Mouse (Mus musculus): ENCODE results near the gene Sec24d. TPM values are rescaled to one million over a fixed set of nuclear protein-coding genes. Genes with fewer than 3 reads are reported as not detected.
"Not testable (repeated sequence)": the region's sequence is repeated elsewhere in the genome, so short reads cannot be mapped to it uniquely, and the experiment has no call there.

Gene Sec24d
- total RNA-seq, 4 experiments from 2014 or later = 10.6 to 17.7 (median 13.4) TPM

GRCm38 (mm10) chr3:123336951-123337350 is 69.7 kb downstream of the Sec24d start:
- no peak for DNase-seq (ENCODE audit: low spot score in 2 of 2)

- no peak for DNase-seq (ENCODE audit: low spot score in 2 of 2)
Observed at GRCm38 (mm10) chr3:123337853-123338252, 70.6 kb downstream of the Sec24d start.

GRCm38 (mm10) chr3:123338666-123339195 is 71.5 kb downstream of the Sec24d start:
- no peak for DNase-seq (ENCODE audit: low spot score in 2 of 2)

- DNase-seq (ENCODE audit: low spot score in 2 of 2) = no peak
Observed at GRCm38 (mm10) chr3:123341049-123341448, 73.8 kb downstream of the Sec24d start.

GRCm38 (mm10) chr3:123343690-123344089 is 76.4 kb downstream of the Sec24d start:
- no peak for DNase-seq (ENCODE audit: low spot score in 2 of 2)

GRCm38 (mm10) chr3:123348080-123348802 is 81.0 kb downstream of the Sec24d start:
- no peak for DNase-seq (ENCODE audit: low spot score in 2 of 2)

- no peak for DNase-seq (ENCODE audit: low spot score in 2 of 2)
Observed at GRCm38 (mm10) chr3:123350602-123351001, 83.3 kb downstream of the Sec24d start.

GRCm38 (mm10) chr3:123351519-123351918 is 84.3 kb downstream of the Sec24d start:
- DNase-seq (ENCODE audit: low spot score in 2 of 2) = no peak

GRCm38 (mm10) chr3:123353183-123353582 is 85.9 kb downstream of the Sec24d start:
- DNase-seq (ENCODE audit: low spot score in 2 of 2) = no peak

GRCm38 (mm10) chr3:123353661-123354060 is 86.4 kb downstream of the Sec24d start:
- DNase-seq (ENCODE audit: low spot score in 2 of 2) = no peak

- DNase-seq (ENCODE audit: low spot score in 2 of 2) = no peak
Observed at GRCm38 (mm10) chr3:123354388-123354787, 87.1 kb downstream of the Sec24d start.

GRCm38 (mm10) chr3:123356377-123356991 is 89.2 kb downstream of the Sec24d start:
- DNase-seq (ENCODE audit: low spot score in 2 of 2) = no peak

- not testable (repeated sequence) for DNase-seq (ENCODE audit: low spot score in 2 of 2)
Observed at GRCm38 (mm10) chr3:123366820-123367219, 99.6 kb downstream of the Sec24d start.

GRCm38 (mm10) chr3:123369161-123369560 is 101.9 kb downstream of the Sec24d start:
- DNase-seq (ENCODE audit: low spot score in 2 of 2) = no peak

GRCm38 (mm10) chr3:123370927-123371326 is 103.7 kb downstream of the Sec24d start:
- DNase-seq (ENCODE audit: low spot score in 2 of 2) = no peak

- peak; percentile 31 to 51 for DNase-seq (ENCODE audit: low spot score in 2 of 2)
Observed at GRCm38 (mm10) chr3:123371766-123372535, 104.7 kb downstream of the Sec24d start.

GRCm38 (mm10) chr3:123376562-123376961 is 109.3 kb downstream of the Sec24d start:
- no peak for DNase-seq (ENCODE audit: low spot score in 2 of 2)

GRCm38 (mm10) chr3:123384435-123384834 is 117.2 kb downstream of the Sec24d start:
- no peak for DNase-seq (ENCODE audit: low spot score in 2 of 2)

- DNase-seq (ENCODE audit: low spot score in 2 of 2) = no peak
Observed at GRCm38 (mm10) chr3:123385118-123385485, 117.8 kb downstream of the Sec24d start.

GRCm38 (mm10) chr3:123385486-123386156 is 118.4 kb downstream of the Sec24d start, which contains the start of gene Mettl14:
TSS of gene Mettl14 (minus strand) at chr3:123386108.
- DNase-seq (ENCODE audit: low spot score in 2 of 2) = peak; percentile 83 to 97

- not testable (repeated sequence) for DNase-seq (ENCODE audit: low spot score in 2 of 2)
Observed at GRCm38 (mm10) chr3:123386157-123386780, 119.0 kb downstream of the Sec24d start.
